Mouse (Mus musculus): ENCODE data around the gene Aff3.
"Not testable (repeated sequence)": the region's sequence is repeated elsewhere in the genome, so short reads cannot be mapped to it uniquely, and the experiment has no call there.

Aff3 gene

DNA sequence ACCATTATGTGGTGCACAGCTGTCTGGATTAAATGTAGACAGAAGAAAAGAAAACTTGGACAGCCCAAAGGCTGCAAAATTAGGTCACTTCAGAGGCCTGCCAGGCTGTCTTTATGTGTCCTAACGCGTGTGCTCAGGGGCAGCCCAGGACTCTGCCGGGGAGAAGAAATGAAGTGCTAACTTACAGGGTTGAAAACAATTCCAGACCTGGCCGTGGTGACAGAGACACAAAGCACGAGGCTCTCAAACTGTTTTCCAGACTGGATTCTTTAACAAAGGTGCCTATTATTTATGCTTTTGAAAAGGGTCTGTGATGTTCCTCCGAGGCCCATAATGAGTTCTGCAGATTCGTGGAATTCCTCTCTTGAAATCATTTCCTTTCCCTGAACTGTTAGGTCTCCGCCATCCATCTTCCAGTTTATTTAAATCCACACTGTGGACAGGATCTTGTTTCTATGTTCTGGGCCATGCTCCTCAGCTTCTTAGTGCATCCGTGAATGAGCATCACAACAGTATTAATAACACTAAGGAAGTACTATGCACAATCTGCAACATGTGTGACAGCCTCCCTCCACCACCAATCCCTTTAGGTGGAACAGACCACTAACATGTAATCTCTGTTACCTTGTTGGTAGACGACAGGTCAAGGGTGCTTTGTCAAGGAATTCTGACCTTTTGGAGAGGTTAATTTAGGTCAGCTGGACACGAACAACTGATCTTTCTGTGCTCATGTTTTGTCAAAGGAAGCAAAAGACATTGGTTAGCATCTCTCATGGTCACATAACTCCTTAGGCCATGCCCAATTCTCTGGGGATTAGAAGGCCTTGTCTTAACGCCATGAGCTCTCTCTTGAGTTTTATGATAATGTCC is 228.0 kb downstream of the Aff3 start:
- DNase-seq (ENCODE audit: low spot score), result no peak

DNA sequence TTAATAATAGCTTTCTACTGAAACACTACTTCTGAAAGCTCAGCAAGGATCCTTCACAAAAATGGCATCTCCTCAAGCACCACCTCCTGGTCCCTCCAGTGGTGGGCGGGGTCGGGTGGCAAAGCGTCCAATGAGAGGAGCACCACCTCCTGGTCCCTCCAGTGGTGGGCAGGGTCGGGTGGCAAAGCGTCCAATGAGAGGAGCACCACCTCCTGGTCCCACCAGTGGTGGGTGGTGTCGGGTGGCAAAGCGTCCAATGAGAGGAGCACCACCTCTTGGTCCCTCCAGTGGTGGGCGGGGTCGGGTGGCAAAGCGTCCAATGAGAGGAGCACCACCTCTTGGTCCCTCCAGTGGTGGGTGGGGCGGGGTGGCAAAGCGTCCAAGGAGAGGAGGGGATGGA is 234.4 kb downstream of the Aff3 start:
- DNase-seq (ENCODE audit: low spot score), result not testable (repeated sequence)

DNA sequence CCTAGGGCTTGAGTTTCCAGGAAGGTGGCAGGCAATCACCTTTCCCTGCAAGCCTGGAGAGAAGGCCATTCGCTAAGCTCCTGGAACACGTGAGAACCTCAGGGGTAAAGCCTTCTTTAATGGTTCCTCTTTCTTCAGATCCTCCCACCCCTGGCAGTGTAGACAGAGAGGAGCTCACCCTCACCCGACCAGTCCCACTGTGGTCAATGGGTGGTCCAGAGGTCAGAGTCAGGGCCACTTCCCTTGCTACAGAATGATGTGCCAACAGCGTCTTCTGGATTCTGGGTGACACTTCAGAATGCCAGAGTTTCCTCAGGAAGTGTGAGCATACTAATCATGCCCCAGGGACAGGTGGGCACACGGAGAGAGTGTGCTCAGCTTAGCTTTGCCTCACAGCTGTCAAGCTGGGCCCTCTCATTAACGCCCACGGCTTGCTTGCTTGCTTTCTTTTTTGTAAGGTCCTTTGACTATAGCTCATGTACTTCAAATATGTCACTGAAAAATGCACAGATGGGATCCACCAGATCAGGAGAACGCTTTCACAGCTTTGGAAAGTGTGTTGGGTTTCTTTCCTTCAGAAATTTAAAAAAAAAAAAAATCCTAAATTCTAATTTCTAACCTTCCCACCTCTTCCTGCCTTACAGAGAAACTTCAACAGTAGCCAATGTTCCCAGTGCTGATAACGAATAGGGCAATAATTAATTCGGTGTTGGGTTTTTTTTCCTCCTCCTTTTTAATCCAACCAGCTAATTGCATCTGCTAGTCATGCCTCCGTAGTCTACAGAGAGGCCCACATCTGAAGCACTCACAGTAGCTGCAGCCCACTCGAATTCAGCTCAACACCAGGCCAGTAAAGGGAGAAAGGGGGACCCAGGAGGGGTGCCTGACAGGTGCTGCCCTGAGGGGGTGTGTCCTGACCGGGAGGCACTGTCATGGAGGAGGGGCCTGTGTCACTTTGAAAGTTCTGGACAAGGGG is 235.8 kb downstream of the Aff3 start:
- DNase-seq (ENCODE audit: low spot score), result peak; percentile 61

DNA sequence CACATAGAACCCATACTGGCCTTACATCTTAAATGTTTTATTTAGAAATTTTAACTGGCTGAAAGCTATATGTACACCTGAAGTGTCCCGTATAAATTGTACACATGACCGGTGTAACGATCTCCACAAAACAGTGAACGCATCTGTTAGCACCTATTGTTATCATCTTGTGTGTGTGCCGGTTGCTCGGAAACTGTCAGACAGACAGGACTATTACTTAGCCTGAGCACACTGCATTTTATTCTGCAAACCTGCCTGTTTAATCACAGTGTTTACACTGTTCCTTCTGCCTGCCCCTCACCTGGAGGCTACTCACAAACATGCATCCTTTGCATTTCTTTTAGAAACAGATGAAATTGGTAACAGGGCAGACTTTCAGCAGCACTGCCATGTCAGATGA is 241.8 kb downstream of the Aff3 start:
- no peak for DNase-seq (ENCODE audit: low spot score)

DNA sequence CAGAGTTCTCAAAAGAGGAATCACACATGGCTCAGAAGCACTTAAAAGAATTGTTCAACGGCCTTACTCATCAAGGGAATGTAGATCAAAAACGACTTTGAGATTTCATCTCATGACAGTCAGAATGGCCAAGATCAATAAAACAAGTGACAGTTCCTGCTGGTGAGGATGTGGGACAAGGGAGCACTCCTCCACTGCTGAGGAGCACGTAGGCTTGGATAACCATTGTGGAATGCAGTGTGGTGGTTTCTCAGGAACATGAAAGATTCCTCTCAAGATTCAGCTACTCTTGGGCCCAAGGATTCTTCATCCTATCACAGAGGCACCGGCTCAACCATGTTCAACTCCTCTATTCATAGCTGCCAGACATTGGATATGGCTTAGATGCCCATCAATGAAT is 245.4 kb downstream of the Aff3 start:
- no peak for DNase-seq (ENCODE audit: low spot score)

DNA sequence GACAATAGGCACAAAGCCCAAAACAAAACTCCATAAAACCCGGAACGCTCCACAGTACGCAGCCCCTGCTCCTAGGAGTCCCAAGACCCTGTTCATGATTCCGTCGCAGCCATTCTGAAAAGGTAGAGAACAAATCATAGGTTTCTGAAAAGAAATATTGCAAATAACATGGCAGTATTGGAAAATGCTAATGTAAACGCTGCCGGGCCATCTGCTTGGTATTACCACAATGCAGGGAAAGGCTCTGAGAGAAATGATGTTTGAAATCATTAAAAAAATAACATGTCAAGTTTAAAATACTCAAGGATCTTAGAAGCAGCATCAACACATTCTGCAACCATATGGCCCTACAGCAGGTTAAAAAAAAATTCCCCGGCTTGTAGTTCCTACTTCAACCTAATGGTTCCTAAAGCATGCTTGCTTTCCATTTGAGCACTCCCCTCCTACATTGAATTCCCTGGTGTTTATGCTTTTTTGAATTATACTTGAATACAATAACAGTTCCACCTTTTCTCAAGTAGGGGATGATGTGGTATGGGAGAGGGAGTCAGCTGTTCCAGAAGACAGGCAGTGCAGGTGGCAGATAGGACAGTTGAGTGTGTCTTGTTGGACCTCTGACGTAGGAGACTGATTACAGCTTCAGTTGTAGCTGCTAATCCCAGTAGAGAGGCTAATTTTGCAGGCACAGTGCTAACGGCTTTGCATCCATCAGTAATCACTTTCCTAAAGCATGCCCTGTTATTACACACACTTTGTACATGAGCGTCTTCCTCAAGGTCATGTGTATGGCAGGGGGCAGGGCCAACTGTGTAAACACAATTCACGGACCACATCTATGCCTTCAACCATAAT is 246.3 kb downstream of the Aff3 start:
- DNase-seq (ENCODE audit: low spot score), result peak; percentile 26

DNA sequence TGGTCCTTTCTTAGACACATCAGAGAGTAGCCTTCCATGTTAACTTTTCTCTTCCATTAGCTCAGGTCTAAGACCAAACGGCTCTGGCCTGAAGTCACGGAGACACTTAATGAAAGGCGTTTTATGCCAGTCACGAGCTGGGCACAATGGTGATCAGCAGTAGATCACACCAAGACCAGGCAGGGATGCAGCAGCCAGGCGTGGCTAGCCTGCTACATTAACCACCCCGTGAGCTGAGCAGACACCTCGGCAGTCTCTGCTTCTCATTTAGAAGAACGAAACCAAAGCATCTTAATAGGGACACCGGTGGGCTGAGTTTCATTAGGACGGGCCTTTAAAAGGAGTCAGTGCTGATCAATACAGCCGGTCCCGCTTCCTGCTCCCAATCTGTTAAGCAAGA is 247.6 kb downstream of the Aff3 start:
- no peak for DNase-seq (ENCODE audit: low spot score)

DNA sequence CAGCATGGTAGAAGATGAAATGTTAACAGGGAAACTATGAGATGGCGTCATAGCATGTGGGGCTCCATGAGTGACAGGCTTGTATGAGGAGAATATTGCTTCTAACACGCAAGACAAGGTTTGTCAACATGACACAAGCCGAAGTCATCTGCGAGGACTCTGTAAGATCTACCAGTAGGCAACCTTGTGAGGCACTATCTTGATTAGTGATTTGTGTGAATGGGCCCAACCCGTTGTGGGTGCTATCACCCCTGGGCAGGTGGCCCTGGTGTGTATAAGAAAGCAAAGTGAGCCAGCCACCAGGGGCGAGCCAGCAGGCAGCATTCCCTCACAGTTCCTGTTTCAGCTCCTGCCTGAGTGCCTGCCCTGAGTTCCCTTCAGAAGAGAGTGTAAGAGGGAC is 249.2 kb downstream of the Aff3 start:
- no peak for DNase-seq (ENCODE audit: low spot score)

DNA sequence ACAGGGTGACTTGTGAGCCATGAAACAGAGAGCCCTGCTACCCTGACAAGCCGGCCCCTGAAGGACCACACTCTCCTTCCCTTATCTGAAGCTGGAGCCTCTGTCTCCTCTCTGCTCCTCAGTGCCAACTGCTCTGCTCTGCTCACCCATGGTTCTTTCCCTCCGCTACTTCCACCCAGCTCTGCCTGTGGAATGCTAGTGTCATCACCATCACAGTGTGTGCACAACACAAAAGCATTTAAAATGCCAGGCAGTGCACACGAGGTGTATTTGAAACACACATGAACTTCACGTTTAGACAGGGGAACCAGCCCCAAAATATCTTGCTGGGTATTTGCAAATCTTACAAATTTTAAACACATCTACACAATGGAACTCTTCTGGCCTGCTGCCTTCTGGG is 253.6 kb downstream of the Aff3 start:
- no peak for DNase-seq (ENCODE audit: low spot score)

DNA sequence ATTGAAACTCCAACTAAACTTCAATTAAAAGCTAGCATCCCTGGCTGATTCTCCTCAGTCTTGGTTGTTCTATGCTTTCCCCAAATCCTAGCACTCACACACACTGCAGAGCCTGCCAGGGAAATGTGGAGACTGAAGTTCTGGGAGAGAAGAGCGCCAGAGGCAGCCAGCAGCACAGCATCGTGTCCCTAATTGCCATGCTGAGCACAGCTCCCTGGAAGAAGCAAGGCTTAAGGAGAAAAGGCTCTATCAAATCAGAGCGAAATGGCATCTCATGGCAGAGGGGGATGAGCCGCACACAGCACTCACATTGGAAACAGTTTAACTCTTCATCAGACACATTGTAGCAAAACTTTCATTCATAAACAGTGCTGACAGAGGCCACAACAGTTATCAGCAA is 254.3 kb downstream of the Aff3 start:
- no peak for DNase-seq (ENCODE audit: low spot score)

DNA sequence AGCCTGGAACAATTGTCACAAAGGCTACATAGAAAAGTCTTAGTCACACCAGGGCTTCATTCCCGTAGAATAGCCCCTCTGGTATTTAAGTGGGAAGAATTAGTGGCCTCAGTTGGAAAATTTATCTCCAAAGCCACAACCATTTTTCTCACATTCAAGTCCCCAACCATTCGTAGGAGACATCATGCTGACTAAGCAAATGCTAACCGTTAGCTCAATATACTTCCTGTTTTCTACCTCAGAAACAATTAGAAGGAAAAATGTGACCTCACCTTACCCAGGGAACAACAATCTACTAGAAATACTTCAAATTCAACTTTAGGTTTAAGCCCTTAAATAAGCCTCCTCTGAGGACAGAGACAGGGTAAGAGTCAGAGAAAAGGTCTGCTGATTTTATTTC is 256.5 kb downstream of the Aff3 start:
- DNase-seq (ENCODE audit: low spot score), result no peak

DNA sequence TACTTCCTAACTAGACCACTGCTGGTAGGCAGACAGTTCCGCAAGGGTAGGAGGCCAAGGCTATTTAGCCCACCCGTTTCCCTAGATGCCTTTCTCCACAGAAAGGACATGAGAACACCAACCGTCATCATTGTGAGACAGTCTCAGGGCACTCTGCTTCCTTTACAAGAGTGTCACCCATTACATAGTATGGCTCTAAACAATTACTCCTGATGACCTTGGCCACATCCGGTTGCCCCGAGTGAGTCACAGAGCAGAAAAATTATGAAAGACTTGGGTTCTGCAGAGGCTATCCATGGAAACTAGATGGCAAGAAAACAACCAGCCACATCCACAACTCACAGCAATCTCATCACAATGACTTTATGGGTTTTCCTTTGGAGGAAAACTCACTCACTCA is 261.0 kb downstream of the Aff3 start:
- no peak for DNase-seq (ENCODE audit: low spot score)

DNA sequence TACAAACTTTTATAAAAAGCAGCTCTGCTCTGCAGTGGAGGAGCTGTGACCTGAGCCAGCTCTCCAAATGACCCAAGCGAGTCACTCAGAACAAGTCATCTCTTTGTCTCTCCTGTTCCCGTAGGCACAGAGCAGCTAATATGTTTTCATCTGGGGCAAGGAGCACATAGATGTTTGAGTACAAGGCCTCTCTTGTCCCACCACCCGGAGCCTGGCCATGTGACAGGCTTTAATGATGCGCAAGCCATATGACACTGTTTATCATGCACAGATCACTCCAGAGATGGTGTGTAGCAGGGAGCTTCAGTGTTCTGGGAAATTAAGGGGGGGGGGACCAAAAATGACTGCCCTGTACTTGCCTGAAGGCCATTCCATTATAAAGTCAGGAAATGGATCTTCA is 262.9 kb downstream of the Aff3 start:
- DNase-seq (ENCODE audit: low spot score), result no peak

DNA sequence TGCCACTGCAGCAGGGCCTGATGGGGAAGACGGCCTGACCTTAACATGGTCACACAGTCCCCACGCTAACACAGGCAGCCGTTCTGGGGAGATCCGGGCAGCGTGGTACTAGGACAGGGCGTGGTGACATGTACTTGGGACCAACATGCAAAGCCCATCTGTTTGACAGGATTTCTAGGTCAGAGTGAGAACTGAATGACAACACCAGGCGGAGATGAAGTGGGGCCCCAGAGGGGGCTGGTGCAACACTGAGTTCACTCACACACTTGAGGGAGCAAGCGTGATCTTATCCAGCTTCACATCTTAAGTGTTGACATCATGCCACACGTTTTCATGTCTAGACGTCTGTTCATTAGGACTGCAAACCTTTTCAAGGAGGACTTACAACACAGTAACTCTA is 265.5 kb downstream of the Aff3 start:
- no peak for DNase-seq (ENCODE audit: low spot score)

DNA sequence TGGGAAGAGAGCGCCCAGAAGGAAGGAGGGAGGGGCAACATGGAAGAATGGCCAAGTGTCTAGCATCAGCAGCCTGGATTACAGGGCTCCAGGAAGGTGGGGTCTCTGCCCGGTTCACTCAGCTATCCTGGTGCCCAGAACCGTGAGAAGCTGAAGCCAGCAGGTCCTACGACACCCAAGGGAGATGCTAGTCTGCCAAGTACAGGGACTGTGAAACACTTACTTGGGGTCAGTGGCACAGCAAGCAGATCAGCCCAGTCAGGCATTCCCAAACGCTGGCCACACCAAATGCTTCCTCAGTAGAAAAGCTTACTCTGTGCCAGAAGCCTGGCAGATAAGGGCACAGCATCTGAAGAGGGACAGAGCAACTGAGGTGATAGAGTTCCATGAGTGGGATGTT is 266.2 kb downstream of the Aff3 start:
- no peak for DNase-seq (ENCODE audit: low spot score)

DNA sequence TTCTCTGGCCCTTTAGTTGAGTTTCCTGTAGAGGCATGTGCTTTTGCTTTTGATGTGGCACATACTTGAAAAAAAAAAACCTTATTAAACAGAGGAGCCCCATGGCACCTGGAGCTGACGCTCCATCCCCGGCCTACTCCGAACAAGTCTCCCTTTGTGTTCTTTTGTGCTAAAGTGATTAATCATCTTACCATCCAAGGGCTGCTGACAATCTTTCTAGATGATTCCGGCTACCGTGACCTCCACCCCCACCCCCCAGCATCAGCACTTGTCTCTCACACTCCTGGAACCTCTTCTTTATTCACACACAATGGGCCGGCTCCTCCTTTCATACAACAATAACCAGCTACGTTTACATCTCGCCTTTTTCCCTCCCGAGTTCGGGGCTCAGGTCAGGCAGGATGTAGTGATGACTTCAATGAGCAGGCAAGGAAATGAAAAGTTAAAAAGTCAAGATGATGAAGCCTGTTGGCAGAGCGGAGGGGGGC is 269.5 kb downstream of the Aff3 start:
- no peak for DNase-seq (ENCODE audit: low spot score)

DNA sequence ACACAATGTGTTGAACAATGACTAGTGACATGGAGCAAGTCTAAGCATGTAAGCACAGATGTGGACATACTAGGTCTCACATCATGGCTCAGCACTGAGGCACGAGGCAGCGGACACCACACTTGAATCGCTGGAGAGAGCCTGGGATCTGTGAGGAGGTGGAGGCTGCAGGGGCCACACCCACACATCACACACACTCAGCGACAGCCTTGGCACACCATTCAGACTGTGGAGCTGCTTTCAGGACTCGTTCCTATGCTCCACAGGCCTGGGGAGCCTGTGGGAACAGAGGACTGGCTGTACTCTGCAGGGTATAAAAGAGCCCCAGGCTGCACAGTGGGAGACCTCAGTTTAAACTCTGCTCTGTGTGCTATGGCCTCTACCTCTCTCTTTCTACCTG is 270.3 kb downstream of the Aff3 start:
- DNase-seq (ENCODE audit: low spot score), result no peak

DNA sequence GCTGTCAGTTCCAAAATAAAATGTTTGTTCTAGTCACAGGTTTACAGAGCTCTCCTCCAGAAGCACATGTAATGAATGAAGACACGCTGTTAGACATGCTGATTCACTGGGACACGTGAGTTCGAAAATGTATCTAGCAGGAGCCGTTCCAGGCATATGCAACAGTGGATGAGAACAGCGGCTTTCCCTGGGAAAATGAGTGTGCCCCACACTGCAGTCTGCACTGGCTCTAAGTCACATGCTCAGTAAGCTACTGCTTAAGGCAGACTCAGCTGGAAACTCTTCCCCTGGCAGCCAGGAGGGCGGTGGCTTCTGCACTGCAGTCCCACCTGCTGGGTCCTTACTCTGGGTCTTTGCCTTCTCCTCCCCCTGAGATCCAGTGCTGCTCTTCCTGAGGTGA is 271.2 kb downstream of the Aff3 start:
- DNase-seq (ENCODE audit: low spot score), result no peak

DNA sequence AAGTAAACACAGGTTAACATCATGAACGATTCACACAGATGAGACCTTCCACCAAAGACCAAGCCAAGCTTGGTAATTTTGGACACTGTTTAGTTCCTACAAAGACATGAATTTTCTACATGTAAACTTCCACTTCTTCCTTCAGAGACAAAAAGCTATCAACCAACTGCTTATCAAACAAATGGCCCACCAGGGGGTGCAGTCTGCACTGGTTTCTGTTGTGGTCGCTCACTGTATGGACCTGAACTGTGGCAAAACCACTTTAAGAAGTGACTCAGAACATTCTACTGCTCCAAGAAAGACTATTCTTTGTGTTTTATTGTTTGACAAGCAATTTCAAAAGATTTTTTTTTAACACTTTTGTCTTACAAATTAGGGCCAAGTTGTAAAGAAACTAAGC is 271.8 kb downstream of the Aff3 start:
- DNase-seq (ENCODE audit: low spot score), result peak; percentile 39

DNA sequence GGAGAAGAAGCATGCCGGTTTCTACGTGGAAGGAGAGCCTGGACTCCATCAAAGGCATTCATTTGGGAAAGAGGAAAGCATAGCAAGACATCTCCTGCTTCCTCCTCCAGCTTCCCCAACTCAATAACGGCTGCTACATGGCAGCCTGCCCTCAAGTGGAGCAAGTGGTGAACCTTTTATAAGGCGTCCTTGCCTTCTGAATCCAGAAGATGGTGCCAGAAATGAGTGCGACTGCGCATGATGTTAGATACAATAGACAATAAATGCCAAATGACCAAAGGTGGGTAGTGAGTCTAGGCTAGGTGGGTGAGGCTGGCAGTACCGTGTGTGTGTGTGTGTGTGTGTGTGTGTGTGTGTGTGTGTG is 273.9 kb downstream of the Aff3 start:
- DNase-seq (ENCODE audit: low spot score), result no peak

DNA sequence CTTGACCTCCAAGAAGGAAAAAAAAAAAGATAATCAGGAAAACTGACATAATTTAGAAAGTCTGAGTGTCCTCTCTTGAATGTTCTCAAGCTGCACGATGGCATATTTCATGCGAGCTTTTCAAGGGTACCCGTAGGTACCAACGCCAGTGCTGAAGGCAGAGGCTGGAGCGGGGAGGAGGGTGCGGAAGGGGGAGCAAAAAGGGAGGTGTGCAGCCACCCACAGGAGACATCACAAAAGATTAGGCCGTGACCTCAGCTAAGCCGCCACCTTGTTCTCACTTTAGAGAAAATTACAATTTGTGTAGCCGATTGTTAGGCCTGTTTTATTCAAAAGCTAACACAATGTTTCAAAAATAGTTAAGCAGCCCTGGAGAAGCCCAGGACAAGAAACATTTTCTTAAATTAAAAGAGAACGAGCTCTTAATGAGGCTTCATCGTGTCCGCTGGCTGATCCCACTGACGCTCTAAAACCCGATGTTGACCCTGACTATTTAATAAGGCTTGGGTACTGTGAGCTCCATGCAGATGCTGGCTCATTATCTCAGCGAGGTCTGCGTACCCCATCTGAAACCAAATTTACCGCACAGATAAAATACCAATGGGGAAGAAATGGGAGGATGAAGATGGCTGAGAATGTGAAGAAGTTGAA is 274.4 kb downstream of the Aff3 start:
- no peak for DNase-seq (ENCODE audit: low spot score)

DNA sequence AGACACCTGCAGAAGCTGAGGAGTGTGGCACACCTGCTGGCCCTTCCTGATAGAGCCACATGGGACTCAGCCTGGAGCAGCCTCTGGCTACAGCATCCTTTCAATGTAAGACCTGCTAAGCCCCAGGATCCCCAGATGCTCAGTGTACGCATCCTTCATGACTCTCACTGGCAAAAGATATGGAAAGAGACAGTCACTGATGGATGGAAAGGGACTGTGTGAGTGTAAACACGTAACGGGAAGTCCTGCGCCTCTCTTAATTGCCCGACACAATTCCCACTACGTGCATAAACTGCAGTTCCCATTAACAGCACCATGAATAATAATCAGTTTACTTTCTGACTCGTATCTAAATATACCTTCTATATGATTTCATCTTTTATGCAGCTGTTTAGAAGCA is 275.2 kb downstream of the Aff3 start:
- no peak for DNase-seq (ENCODE audit: low spot score)
